Mouse (Mus musculus) right cerebral cortex, adult 2 months (tissue): Measurements from ENCODE around the gene Vmn1r65.
"Not testable (repeated sequence)": the region's sequence is repeated elsewhere in the genome, so short reads cannot be mapped to it uniquely, and the experiment has no call there.

ENCODE experiments used
- DNase-seq, 2 experiments: peaks; one replicate each; pipeline ENCODE4 v3.0.0; 2021 to 2022; ENCODE audit warnings: low spot score in 2 of 2

Vmn1r65 gene

GRCm38 (mm10) chr7:6010910-6011309 lies at the start of gene Vmn1r65:
Gene Vmn1r65 (minus strand): TSS chr7:6011010.
- no peak for DNase-seq

GRCm38 (mm10) chr7:6044861-6045260 lies 34.1 kb upstream of the Vmn1r65 start, which contains the start of gene Nlrp4c:
Gene Nlrp4c (plus strand): TSS chr7:6045161.
- DNase-seq, result no peak

- DNase-seq, result not testable (repeated sequence)
Observed at GRCm38 (mm10) chr7:5982426-5982825, 28.4 kb downstream of the Vmn1r65 start.

- DNase-seq, result not testable (repeated sequence)
Observed at GRCm38 (mm10) chr7:5972546-5972945, 38.3 kb downstream of the Vmn1r65 start.
